Mouse (Mus musculus) midbrain, embryonic 13.5 days (tissue): Measurements from ENCODE around the gene Magi2. TPM values are rescaled to one million over a fixed set of nuclear protein-coding genes. Genes with fewer than 3 reads are reported as not detected.
"Not testable (repeated sequence)": the region's sequence is repeated elsewhere in the genome, so short reads cannot be mapped to it uniquely, and the experiment has no call there.

Source experiments
- ATAC-seq: fragments of 200-750 bp; cut with Nextera tagmentation; 2 replicates; pipeline ENCODE4 v1.8.0; 2017; ENCODE audit warnings: mild to moderate bottlenecking, moderate TSS enrichment, moderate library complexity
- H3K27ac ChIP-seq: fragments of 300-500 bp; sonication (generic); 2 replicates; pipeline ENCODE4 v1.5.1; 2015; ENCODE audit warnings: inconsistent platforms, mild to moderate bottlenecking, moderate library complexity
- H3K27me3 ChIP-seq: fragments of 300-500 bp; sonication (generic); 2 replicates; pipeline ENCODE4 v1.6.1; 2015; ENCODE audit warnings: mild to moderate bottlenecking, inconsistent platforms
- H3K36me3 ChIP-seq: fragments of 300-500 bp; sonication (generic); 2 replicates; pipeline ENCODE4 v1.6.1; 2015; ENCODE audit warnings: mild to moderate bottlenecking, inconsistent platforms
- H3K4me1 ChIP-seq: fragments of 300-500 bp; sonication (generic); replicated peaks from 2 replicates; pipeline ENCODE4 v1.6.1; 2015; ENCODE audit warnings: inconsistent platforms
- H3K4me2 ChIP-seq: fragments of 300-500 bp; sonication (generic); replicated peaks from 2 replicates; pipeline ENCODE4 v1.6.1; 2015; ENCODE audit warnings: moderate library complexity, mild to moderate bottlenecking, inconsistent platforms
- H3K4me3 ChIP-seq: fragments of 300-500 bp; sonication (generic); replicated peaks from 2 replicates; pipeline ENCODE4 v1.5.1; 2015; ENCODE audit warnings: mild to moderate bottlenecking, inconsistent platforms
- H3K9ac ChIP-seq: fragments of 300-500 bp; sonication (generic); replicated peaks from 2 replicates; pipeline ENCODE4 v1.6.1; 2015; ENCODE audit warnings: mild to moderate bottlenecking, inconsistent platforms
- H3K9me3 ChIP-seq: fragments of 300-500 bp; sonication (generic); 2 replicates; pipeline ENCODE4 v1.6.1; 2016; ENCODE audit warnings: mild to moderate bottlenecking, inconsistent platforms
- WGBS: fragments of 180-500 bp; shearing (Covaris S2); methylation state at CpG from one replicate; pipeline ENCODE4 v1.1.7; 2015; 5-methylcytosine and 5-hydroxymethylcytosine counted together
- polyA plus RNA-seq: library from polyadenylated mRNA; unstranded; fragments of >200 nt; fragmentation: Nextera tagmentation; extraction: Ambion mirVana; gene quantifications from 2 replicates; pipeline ENCODE4 v1.2.1, GENCODE M21; 2015

The Magi2 gene
- polyA plus RNA-seq, 1 experiment from 2014 or later, result 28.0 TPM

- ATAC-seq, result no peak
- Histone ChIP-seq H3K36me3 (no peaks in the 10 kb centered on the region), H3K27ac (no peak overlapping the region), H3K4me3 (no peak overlapping the region), H3K4me1 (no peaks in the 10 kb centered on the region), H3K4me2 (no peak overlapping the region), H3K9ac (no peak overlapping the region), H3K27me3 (no peaks in the 10 kb centered on the region), H3K9me3 (no peaks in the 10 kb centered on the region)
- WGBS, result 86% methylated on average over 4 of the region's 4 CpGs
Observed at GRCm38 (mm10) chr5:19472851-19473439, 246.1 kb downstream of the Magi2 start.

DNA sequence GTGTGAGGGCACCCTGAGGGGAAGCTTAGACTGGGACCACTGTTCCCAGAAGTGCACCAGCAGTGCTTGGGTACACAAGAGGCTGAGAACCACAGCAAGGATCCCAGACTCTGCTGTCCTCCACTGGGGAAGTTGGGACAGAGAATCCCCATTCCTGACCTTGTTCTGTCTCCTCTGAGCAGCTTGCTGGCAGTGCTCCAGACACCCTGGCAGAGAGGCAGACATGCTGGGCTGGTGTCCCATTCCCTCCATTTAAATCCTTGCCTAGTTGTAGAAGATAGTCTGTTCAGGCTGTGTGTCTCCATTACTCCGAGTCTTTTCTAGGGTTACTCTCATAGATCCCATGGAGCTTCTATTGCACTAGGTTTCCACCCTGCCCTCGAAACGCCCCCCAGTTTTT is 256.1 kb downstream of the Magi2 start:
- no peak overlapping the region for H3K9ac ChIP-seq
- H3K4me1 ChIP-seq, result peaks cover 3% of the 10 kb centered on the region; the same call in 1 of the 2 replicates
- H3K9me3 ChIP-seq, result no peaks in the 10 kb centered on the region
- ATAC-seq, result no peak
- H3K27me3 ChIP-seq, result no peaks in the 10 kb centered on the region
- no peaks in the 10 kb centered on the region for H3K36me3 ChIP-seq
- no peak overlapping the region for H3K4me2 ChIP-seq
- no peak overlapping the region for H3K27ac ChIP-seq
- WGBS, result 94% methylated on average over 3 of the region's 3 CpGs
- H3K4me3 ChIP-seq, result no peak overlapping the region

GRCm38 (mm10) chr5:19487947-19488346 is 261.1 kb downstream of the Magi2 start:
- H3K27me3 ChIP-seq, result no peaks in the 10 kb centered on the region
- WGBS, result 8% methylated on average over 7 of the region's 7 CpGs

GRCm38 (mm10) chr5:19501005-19501404 is 274.2 kb downstream of the Magi2 start:
- H3K27me3 ChIP-seq, result no peaks in the 10 kb centered on the region
- 88% methylated on average over 3 of the region's 3 CpGs for WGBS
- no peaks in the 10 kb centered on the region for H3K9me3 ChIP-seq
- no peaks in the 10 kb centered on the region for H3K36me3 ChIP-seq
- H3K4me3 ChIP-seq, result no peak overlapping the region
- no peak for ATAC-seq
- H3K4me2 ChIP-seq, result no peak overlapping the region
- H3K9ac ChIP-seq, result no peak overlapping the region
- no peaks in the 10 kb centered on the region for H3K4me1 ChIP-seq
- H3K27ac ChIP-seq, result no peak overlapping the region

More at GRCm38 (mm10) chr5:19487947-19488346, 261.1 kb downstream of the Magi2 start:
- Histone ChIP-seq H3K4me2 (peak overlapping the region; percentile 22; the same call in 1 of the 2 replicates), H3K9me3 (no peaks in the 10 kb centered on the region), H3K4me3 (no peak overlapping the region), H3K9ac (no peak overlapping the region), H3K4me1 (peaks cover 3% of the 10 kb centered on the region; the same call in 1 of the 2 replicates), H3K27ac (no peak overlapping the region), H3K36me3 (no peaks in the 10 kb centered on the region)
- ATAC-seq, result peak; percentile 53; the same call in 1 of the 2 replicates

DNA sequence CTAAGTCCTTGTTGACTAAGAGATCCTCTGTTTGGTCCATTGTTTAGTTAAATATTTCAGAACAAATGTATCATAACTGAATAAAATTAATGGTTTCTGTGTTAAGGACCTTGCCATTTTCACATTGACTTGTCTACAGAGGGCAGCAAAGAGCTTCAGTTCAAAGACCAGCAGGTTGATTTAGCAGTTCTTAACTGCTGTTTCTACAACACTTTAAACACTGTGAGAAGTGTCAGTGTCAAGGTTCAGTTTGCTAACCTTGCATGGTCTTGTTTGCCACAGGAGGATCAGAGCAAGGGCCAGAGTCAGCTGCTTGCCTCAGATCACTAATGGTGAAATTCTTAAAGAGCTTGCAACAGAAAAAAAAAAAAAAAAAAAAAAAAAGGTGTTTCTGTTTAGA is 295.3 kb downstream of the Magi2 start:
- peak; percentile 37; the same call in 1 of the 2 replicates for ATAC-seq

DNA sequence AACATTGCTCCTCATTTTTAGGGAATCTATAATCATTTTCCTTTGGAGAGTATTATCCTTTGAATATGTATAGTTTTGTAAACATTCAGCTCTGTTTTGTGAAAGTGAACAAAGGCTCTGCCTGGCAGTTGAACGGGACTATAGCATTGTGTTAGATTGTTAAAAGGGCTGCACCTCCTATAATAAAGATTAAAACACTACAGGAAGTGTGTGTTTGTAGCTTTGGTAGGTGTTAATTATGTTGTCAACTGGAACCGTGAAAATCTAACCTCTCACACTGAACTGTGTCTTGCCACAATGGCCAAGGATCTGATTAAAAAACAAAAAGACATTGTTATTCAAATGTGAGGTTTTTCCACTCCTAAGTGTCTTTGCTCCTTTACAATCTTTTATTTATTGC is 312.5 kb downstream of the Magi2 start:
- Histone ChIP-seq H3K9ac (no peak overlapping the region), H3K4me2 (no peak overlapping the region), H3K9me3 (no peaks in the 10 kb centered on the region), H3K4me3 (no peak overlapping the region), H3K4me1 (peaks cover 9% of the 10 kb centered on the region; the same call in 1 of the 2 replicates), H3K27me3 (no peaks in the 10 kb centered on the region), H3K27ac (no peak overlapping the region), H3K36me3 (no peaks in the 10 kb centered on the region)
- ATAC-seq, result no peak
- WGBS, result 0% methylated on average over 2 of the region's 2 CpGs

More for the DNA sequence above, 295.3 kb downstream of the Magi2 start:
- Histone ChIP-seq H3K27ac (no peak overlapping the region), H3K9me3 (no peaks in the 10 kb centered on the region), H3K4me3 (no peak overlapping the region), H3K36me3 (no peaks in the 10 kb centered on the region), H3K4me2 (no peak overlapping the region), H3K9ac (no peak overlapping the region), H3K27me3 (no peaks in the 10 kb centered on the region), H3K4me1 (no peaks in the 10 kb centered on the region)

- ATAC-seq, result no peak
- 89% methylated on average over 4 of the region's 4 CpGs for WGBS
Observed at GRCm38 (mm10) chr5:19546424-19546823, 319.6 kb downstream of the Magi2 start.

GRCm38 (mm10) chr5:19546900-19547299 is 320.1 kb downstream of the Magi2 start:
- H3K9me3 ChIP-seq, result no peaks in the 10 kb centered on the region
- no peak overlapping the region for H3K4me2 ChIP-seq
- ATAC-seq, result no peak
- no peak overlapping the region for H3K4me3 ChIP-seq
- no peak overlapping the region for H3K27ac ChIP-seq
- H3K4me1 ChIP-seq, result no peaks in the 10 kb centered on the region
- H3K27me3 ChIP-seq, result no peaks in the 10 kb centered on the region
- H3K9ac ChIP-seq, result no peak overlapping the region
- WGBS, result 63% methylated on average over 2 of the region's 2 CpGs
- no peaks in the 10 kb centered on the region for H3K36me3 ChIP-seq

More at GRCm38 (mm10) chr5:19546424-19546823, 319.6 kb downstream of the Magi2 start:
- Histone ChIP-seq H3K9me3 (no peaks in the 10 kb centered on the region), H3K27ac (no peak overlapping the region), H3K4me2 (no peak overlapping the region), H3K4me3 (no peak overlapping the region), H3K36me3 (no peaks in the 10 kb centered on the region), H3K27me3 (no peaks in the 10 kb centered on the region), H3K4me1 (no peaks in the 10 kb centered on the region), H3K9ac (no peak overlapping the region)

- no peak overlapping the region for H3K27ac ChIP-seq
- H3K4me2 ChIP-seq, result no peak overlapping the region
- no peaks in the 10 kb centered on the region for H3K9me3 ChIP-seq
- no peak for ATAC-seq
- H3K27me3 ChIP-seq, result no peaks in the 10 kb centered on the region
- no peaks in the 10 kb centered on the region for H3K36me3 ChIP-seq
- 71% methylated on average over 3 of the region's 3 CpGs for WGBS
- no peak overlapping the region for H3K9ac ChIP-seq
- H3K4me1 ChIP-seq, result no peaks in the 10 kb centered on the region
- H3K4me3 ChIP-seq, result no peak overlapping the region
Observed at GRCm38 (mm10) chr5:19553510-19553909, 326.7 kb downstream of the Magi2 start.

- no peak overlapping the region for H3K9ac ChIP-seq
- H3K9me3 ChIP-seq, result no peaks in the 10 kb centered on the region
- H3K36me3 ChIP-seq, result no peaks in the 10 kb centered on the region
- no peak overlapping the region for H3K27ac ChIP-seq
- H3K4me2 ChIP-seq, result no peak overlapping the region
- H3K4me1 ChIP-seq, result no peaks in the 10 kb centered on the region
- WGBS, result 90% methylated on average over 3 of the region's 3 CpGs
- no peak overlapping the region for H3K4me3 ChIP-seq
- H3K27me3 ChIP-seq, result no peaks in the 10 kb centered on the region
- ATAC-seq, result no peak
Observed at GRCm38 (mm10) chr5:19565636-19566035, 338.8 kb downstream of the Magi2 start.

DNA sequence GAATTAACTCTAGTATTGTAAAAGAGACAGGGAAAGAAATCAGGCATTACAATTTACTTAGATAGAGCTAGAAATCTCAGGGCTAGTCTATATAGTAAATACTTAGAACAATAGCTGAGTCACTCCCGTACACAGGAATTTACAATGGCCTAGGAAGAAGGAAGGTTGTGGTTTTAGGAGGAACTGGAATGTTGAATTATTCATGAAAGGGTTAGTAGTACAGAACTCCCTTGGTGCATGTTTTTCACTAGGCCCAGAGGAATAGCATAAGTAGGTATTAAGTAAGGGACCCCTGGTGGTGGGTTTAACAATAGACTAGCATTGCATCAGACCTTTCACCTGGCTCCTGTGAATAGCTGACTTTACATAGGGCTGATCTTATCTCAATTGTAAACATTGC is 339.3 kb downstream of the Magi2 start:
- 41% methylated on average over 1 of the region's 1 CpGs for WGBS
- not testable (repeated sequence) for H3K9ac ChIP-seq, ATAC-seq, H3K4me3 ChIP-seq, H3K4me1 ChIP-seq, H3K4me2 ChIP-seq, H3K27me3 ChIP-seq, H3K27ac ChIP-seq, H3K36me3 ChIP-seq, H3K9me3 ChIP-seq

DNA sequence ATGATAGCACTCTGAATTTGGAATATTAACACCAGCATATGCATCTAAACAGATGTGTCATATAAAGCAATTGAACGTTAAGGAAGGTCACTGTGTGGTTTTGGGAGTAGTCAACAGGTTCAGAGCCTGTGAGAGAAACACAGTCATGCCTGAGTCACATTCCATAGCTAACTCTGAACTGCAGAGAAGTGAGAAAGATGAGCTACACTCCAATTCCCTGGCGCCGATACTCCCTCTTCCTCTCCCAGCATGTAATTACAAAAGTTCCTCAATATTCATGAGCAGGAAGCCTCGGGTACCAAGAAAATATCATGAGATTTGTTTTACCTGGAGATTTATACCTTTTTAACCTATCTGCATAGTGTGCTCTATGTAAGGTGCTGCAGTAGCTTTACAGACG is 380.9 kb downstream of the Magi2 start:
- no peaks in the 10 kb centered on the region for H3K36me3 ChIP-seq
- H3K4me1 ChIP-seq, result no peaks in the 10 kb centered on the region
- no peaks in the 10 kb centered on the region for H3K27me3 ChIP-seq
- no peak for ATAC-seq
- H3K4me2 ChIP-seq, result no peak overlapping the region
- no peak overlapping the region for H3K4me3 ChIP-seq
- H3K9me3 ChIP-seq, result no peaks in the 10 kb centered on the region
- no peak overlapping the region for H3K9ac ChIP-seq
- no peak overlapping the region for H3K27ac ChIP-seq
- WGBS, result 75% methylated on average over 5 of the region's 5 CpGs

DNA sequence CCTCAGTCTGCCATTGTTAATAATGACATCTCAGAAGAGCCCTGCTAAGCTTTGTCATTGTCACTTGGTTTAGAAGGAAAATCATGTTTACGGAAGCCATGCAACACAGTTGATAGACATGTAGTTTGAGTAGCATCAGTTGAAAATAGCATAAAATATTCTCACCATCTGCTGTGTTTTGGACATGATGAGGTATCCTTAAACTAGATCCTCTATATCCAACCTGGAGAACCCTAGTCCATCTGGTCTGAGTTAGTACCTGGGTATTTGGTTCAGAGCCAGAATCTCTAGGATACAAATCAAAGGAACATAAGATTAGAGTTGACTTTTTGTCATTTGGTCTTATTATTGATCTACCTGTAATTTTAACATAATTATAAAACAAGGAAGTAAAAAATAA is 385.0 kb downstream of the Magi2 start:
- Histone ChIP-seq H3K4me3 (no peak overlapping the region), H3K4me2 (no peak overlapping the region), H3K9me3 (no peaks in the 10 kb centered on the region), H3K27ac (no peak overlapping the region), H3K27me3 (no peaks in the 10 kb centered on the region), H3K4me1 (no peaks in the 10 kb centered on the region), H3K9ac (no peak overlapping the region), H3K36me3 (no peaks in the 10 kb centered on the region)
- no peak for ATAC-seq
- WGBS, result 95% methylated on average over 1 of the region's 1 CpGs
